Comparison of ENCODE assay signal across 8 mouse cellular contexts in genomic region chr13:91462395-91462794, GRCm38 (mm10). TPM values are rescaled to one million over a fixed set of nuclear protein-coding genes. Genes with fewer than 3 reads are reported as not detected.
DNase-seq lines count a peak whose midpoint lies in the region; ATAC-seq lines count a peak whose summit lies in the region.

No protein-coding gene starts in this region.

- intact Hi-C loops in heart, postnatal 10 days (cut with DNase I) = loop anchor here (5.0 to 10.0 kb wide), 4 partner anchors 235 to 530 kb away; partner anchors contain the start of genes Atg10 and Zcchc9
- intact Hi-C loops in left cerebral cortex, postnatal 10 days (cut with DNase I) = loop anchor here (2.0 to 10.0 kb wide), 4 partner anchors 174 to 495 kb away; no protein-coding TSS in a partner anchor

- DNase-seq in heart, embryonic 10.5 days (ENCODE audit: low spot score) = no peak
- no peak for DNase-seq in heart, postnatal 10 days
- DNase-seq in forebrain, embryonic 10.5 days (ENCODE audit: extremely low spot score, low spot score) = peak; percentile 22
- no peak for DNase-seq in left cerebral cortex, postnatal 10 days (ENCODE audit: extremely low spot score in 1 of 2, low spot score in 2 of 2)
- DNase-seq in layer of hippocampus, adult 9-11 months = no peak
- DNase-seq in layer of hippocampus, postnatal 10 days (ENCODE audit: low spot score in 2 of 2) = no peak

- H3K4me2 ChIP-seq in liver, embryonic 12.5 days = peak overlapping the region; percentile 92

- no peaks in the 10 kb centered on the region for H3K9me3 ChIP-seq in heart, embryonic 10.5 days
- no peaks in the 10 kb centered on the region for H3K9me3 ChIP-seq in forebrain, embryonic 10.5 days
- no peaks in the 10 kb centered on the region for H3K9me3 ChIP-seq in liver, embryonic 12.5 days (replicated peaks)

- no peaks in the 10 kb centered on the region for H3K27me3 ChIP-seq in heart, embryonic 10.5 days (ENCODE audit: insufficient read depth, poor library complexity, severe bottlenecking)
- H3K27me3 ChIP-seq in forebrain, embryonic 10.5 days (ENCODE audit: poor library complexity, severe bottlenecking) = no peaks in the 10 kb centered on the region
- no peaks in the 10 kb centered on the region for H3K27me3 ChIP-seq in liver, embryonic 12.5 days (replicated peaks)

- peaks cover 34% of the 10 kb centered on the region for H3K4me1 ChIP-seq in heart, embryonic 10.5 days
- peaks cover 45% of the 10 kb centered on the region for H3K4me1 ChIP-seq in forebrain, embryonic 10.5 days
- H3K4me1 ChIP-seq in liver, embryonic 12.5 days = peaks cover 75% of the 10 kb centered on the region

- ATAC-seq in CD4-positive, CD25-positive, alpha-beta regulatory T cell, adult 4 months = peak; percentile 3
- ATAC-seq in liver, embryonic 12.5 days = no peak

- no peaks in the 10 kb centered on the region for H3K36me3 ChIP-seq in heart, embryonic 10.5 days
- no peaks in the 10 kb centered on the region for H3K36me3 ChIP-seq in forebrain, embryonic 10.5 days (replicated peaks)
- no peaks in the 10 kb centered on the region for H3K36me3 ChIP-seq in liver, embryonic 12.5 days

- H3K27ac ChIP-seq in heart, embryonic 10.5 days = peak overlapping the region; percentile 98
- peak overlapping the region; percentile 98 for H3K27ac ChIP-seq in forebrain, embryonic 10.5 days
- H3K27ac ChIP-seq in liver, embryonic 12.5 days = peak overlapping the region; percentile 96

- peak overlapping the region; percentile 99 for H3K9ac ChIP-seq in liver, embryonic 12.5 days

- H3K4me3 ChIP-seq in heart, embryonic 10.5 days = peak overlapping the region; percentile 96
- H3K4me3 ChIP-seq in forebrain, embryonic 10.5 days = peak overlapping the region; percentile 96
- peak overlapping the region; percentile 100 for H3K4me3 ChIP-seq in liver, embryonic 12.5 days

- WGBS in heart, embryonic 10.5 days = 4% methylated on average over 2 of the region's 2 CpGs
- 5% methylated on average over 2 of the region's 2 CpGs for WGBS in forebrain, embryonic 10.5 days
- 7% methylated on average over 2 of the region's 2 CpGs for WGBS in liver, embryonic 12.5 days (ENCODE audit: insufficient replicate concordance)

RNA-seq across cellular contexts. Expression of gene Ssbp2, which starts 2.3 kb away (rescaled TPM):
- 94.4 and 110 TPM in 2 replicates for polyA plus RNA-seq in heart, embryonic 10.5 days (2016; fragmentation: Nextera tagmentation; extraction: Ambion mirVana)
- total RNA-seq in heart, postnatal 10 days (2021) = 10 to 100 TPM; 51.4 to 51.7 TPM
- 100 to 1,000 TPM; 196 to 205 TPM for polyA plus RNA-seq in CD4-positive, CD25-positive, alpha-beta regulatory T cell, adult 4 months (2017; shearing (Covaris generic))
- 140 and 149 TPM in 2 replicates for polyA plus RNA-seq in forebrain, embryonic 10.5 days (2016; fragmentation: Nextera tagmentation; extraction: Ambion mirVana)
- polyA plus RNA-seq in liver, embryonic 12.5 days (2016; fragmentation: Nextera tagmentation; extraction: Ambion mirVana) = 70.2 and 74.5 TPM in 2 replicates
- total RNA-seq in left cerebral cortex, postnatal 10 days (2021) = 100 to 1,000 TPM; 177 to 178 TPM
- 100 to 1,000 TPM; 109 to 110 TPM for total RNA-seq in layer of hippocampus, postnatal 10 days (2021)
